Mouse (Mus musculus): ENCODE measurements around the gene Bysl. TPM values are rescaled to one million over a fixed set of nuclear protein-coding genes. Genes with fewer than 3 reads are reported as not detected.
A peak's percentile ranks its signal among the peaks of the same experiment; 100 is the strongest.
"Not testable (repeated sequence)": the region's sequence is repeated elsewhere in the genome, so short reads cannot be mapped to it uniquely, and the experiment has no call there.

Gene Bysl
- total RNA-seq (2021), result 10 to 100 TPM; 28.6 TPM

GRCm38 (mm10) chr17:47610849-47611660, at the start of gene Bysl, which contains the start of the genes Med20 and Gm20517:
Gene Bysl, minus strand, starts transcription at chr17:47611492.
Gene Med20, plus strand, starts transcription at chr17:47611582.
Gene Gm20517, plus strand, starts transcription at chr17:47611589.
- intact Hi-C loops (cut with DNase I), result loop anchor here (5.0 kb wide), 1 partner anchor 66 kb away; no protein-coding TSS in a partner anchor
- DNase-seq, result peak; percentile 97

GRCm38 (mm10) chr17:47658741-47659243, 47.5 kb upstream of the Bysl start:
- no peak for DNase-seq
- intact Hi-C loops (cut with DNase I), result no loop called here

GRCm38 (mm10) chr17:47657901-47658300, 46.6 kb upstream of the Bysl start:
- DNase-seq, result no peak
- intact Hi-C loops (cut with DNase I), result no loop called here

- intact Hi-C loops (cut with DNase I), result no loop called here
- no peak for DNase-seq
These were observed 44.4 kb upstream of the Bysl start for GRCm38 (mm10) chr17:47655697-47656096.

GRCm38 (mm10) chr17:47654346-47654745, 43.1 kb upstream of the Bysl start:
- DNase-seq; intact Hi-C loops (cut with DNase I): not testable (repeated sequence)

- intact Hi-C loops (cut with DNase I), result no loop called here
- no peak for DNase-seq
These were observed 40.7 kb upstream of the Bysl start for GRCm38 (mm10) chr17:47651953-47652352.

- intact Hi-C loops (cut with DNase I), result no loop called here
- DNase-seq, result no peak
These were observed 37.7 kb upstream of the Bysl start for GRCm38 (mm10) chr17:47648966-47649365.

- intact Hi-C loops (cut with DNase I), result no loop called here
- DNase-seq, result peak; percentile 59
These were observed 35.4 kb upstream of the Bysl start for GRCm38 (mm10) chr17:47646683-47647082.

GRCm38 (mm10) chr17:47642992-47643391, 31.7 kb upstream of the Bysl start:
- intact Hi-C loops (cut with DNase I), result no loop called here
- DNase-seq, result no peak

- DNase-seq, result no peak
- intact Hi-C loops (cut with DNase I), result no loop called here
These were observed 22.9 kb upstream of the Bysl start for GRCm38 (mm10) chr17:47633999-47634770.

- intact Hi-C loops (cut with DNase I), result no loop called here
- no peak for DNase-seq
These were observed 21.0 kb upstream of the Bysl start for GRCm38 (mm10) chr17:47632181-47632840.

- DNase-seq, result no peak
- intact Hi-C loops (cut with DNase I), result no loop called here
These were observed 19.4 kb upstream of the Bysl start, which contains the start of gene Usp49 for GRCm38 (mm10) chr17:47630678-47631065. Gene Usp49, plus strand, starts transcription at chr17:47630690.

GRCm38 (mm10) chr17:47629717-47630677, 18.7 kb upstream of the Bysl start:
- intact Hi-C loops (cut with DNase I), result no loop called here
- DNase-seq, result peak; percentile 64

- intact Hi-C loops (cut with DNase I), result no loop called here
- peak; percentile 97 for DNase-seq
These were observed 17.8 kb upstream of the Bysl start for GRCm38 (mm10) chr17:47628851-47629676.

- intact Hi-C loops (cut with DNase I), result no loop called here
- no peak for DNase-seq
These were observed 16.5 kb upstream of the Bysl start for GRCm38 (mm10) chr17:47627791-47628190.

GRCm38 (mm10) chr17:47626031-47626430, 14.7 kb upstream of the Bysl start:
- intact Hi-C loops (cut with DNase I), result no loop called here
- no peak for DNase-seq

- intact Hi-C loops (cut with DNase I), result no loop called here
- DNase-seq, result no peak
These were observed 13.8 kb upstream of the Bysl start for GRCm38 (mm10) chr17:47625088-47625487.

- intact Hi-C loops (cut with DNase I); DNase-seq: not testable (repeated sequence)
These were observed 13.3 kb upstream of the Bysl start for GRCm38 (mm10) chr17:47624572-47624971.

Measured in left cerebral cortex, postnatal 4 days (tissue).